Mouse (Mus musculus) intestine, embryonic 14.5 days (tissue): Measurements from ENCODE around the gene Spata2l. TPM values are rescaled to one million over a fixed set of nuclear protein-coding genes. Genes with fewer than 3 reads are reported as not detected.

Experiments used
- ATAC-seq: fragments of 200-750 bp; cut with Nextera tagmentation; replicated peaks from 2 replicates; pipeline ENCODE4 v1.8.0; 2017; ENCODE audit warnings: low read depth, moderate number of reproducible peaks, moderate TSS enrichment, moderate library complexity; ENCODE audit not compliant: low FRiP score, low TSS enrichment
- DNase-seq: peaks from one replicate; pipeline ENCODE4 v3.0.0-alpha.2; 2018; ENCODE audit warnings: low spot score
- H3K27ac ChIP-seq: fragments of 300-500 bp; sonication (generic); 2 replicates; pipeline ENCODE4 v1.5.1; 2014; ENCODE audit warnings: low read depth, mild to moderate bottlenecking, control low read depth
- H3K27me3 ChIP-seq: fragments of 300-500 bp; sonication (generic); replicated peaks from 2 replicates; pipeline ENCODE4 v1.6.1; 2014; ENCODE audit warnings: low read length, control low read depth; ENCODE audit not compliant: control insufficient read depth, insufficient read depth
- H3K36me3 ChIP-seq: fragments of 300-500 bp; sonication (generic); 2 replicates; pipeline ENCODE4 v1.6.1; 2014; ENCODE audit warnings: low read length, control low read depth; ENCODE audit not compliant: control insufficient read depth, insufficient read depth
- H3K4me1 ChIP-seq: fragments of 300-500 bp; sonication (generic); replicated peaks from 2 replicates; pipeline ENCODE4 v1.6.1; 2014; ENCODE audit warnings: low read length, control low read depth, mixed read lengths; ENCODE audit not compliant: control insufficient read depth, insufficient read depth
- H3K4me2 ChIP-seq: fragments of 300-500 bp; sonication (generic); 2 replicates; pipeline ENCODE4 v1.6.1; 2014; ENCODE audit warnings: low read length
- H3K4me3 ChIP-seq: fragments of 300-500 bp; sonication (generic); 2 replicates; pipeline ENCODE4 v1.5.1; 2014; ENCODE audit warnings: low read depth, low read length, control low read depth, mixed read lengths
- H3K9ac ChIP-seq: fragments of 300-500 bp; sonication (generic); 2 replicates; pipeline ENCODE4 v1.6.1; 2014; ENCODE audit warnings: mild to moderate bottlenecking, low read length
- H3K9me3 ChIP-seq: fragments of 300-500 bp; sonication (generic); 2 replicates; pipeline ENCODE4 v1.6.1; 2016; ENCODE audit warnings: low read length, control low read depth; ENCODE audit not compliant: control insufficient read depth
- WGBS: fragments of 180-500 bp; shearing (Covaris S2); extraction: QIAGEN DNeasy Blood & Tissue Kit; methylation state at CpG from one replicate; pipeline ENCODE4 v1.1.7; 2014; 5-methylcytosine and 5-hydroxymethylcytosine counted together
- polyA plus RNA-seq: library from polyadenylated mRNA; unstranded; fragments of >200 nt; fragmentation: Nextera tagmentation; extraction: Ambion mirVana; gene quantifications from 2 replicates; pipeline ENCODE4 v1.2.1, GENCODE M21; 2014

The Spata2l gene
- polyA plus RNA-seq, 1 experiment from 2014 or later = 3.7 TPM

DNA sequence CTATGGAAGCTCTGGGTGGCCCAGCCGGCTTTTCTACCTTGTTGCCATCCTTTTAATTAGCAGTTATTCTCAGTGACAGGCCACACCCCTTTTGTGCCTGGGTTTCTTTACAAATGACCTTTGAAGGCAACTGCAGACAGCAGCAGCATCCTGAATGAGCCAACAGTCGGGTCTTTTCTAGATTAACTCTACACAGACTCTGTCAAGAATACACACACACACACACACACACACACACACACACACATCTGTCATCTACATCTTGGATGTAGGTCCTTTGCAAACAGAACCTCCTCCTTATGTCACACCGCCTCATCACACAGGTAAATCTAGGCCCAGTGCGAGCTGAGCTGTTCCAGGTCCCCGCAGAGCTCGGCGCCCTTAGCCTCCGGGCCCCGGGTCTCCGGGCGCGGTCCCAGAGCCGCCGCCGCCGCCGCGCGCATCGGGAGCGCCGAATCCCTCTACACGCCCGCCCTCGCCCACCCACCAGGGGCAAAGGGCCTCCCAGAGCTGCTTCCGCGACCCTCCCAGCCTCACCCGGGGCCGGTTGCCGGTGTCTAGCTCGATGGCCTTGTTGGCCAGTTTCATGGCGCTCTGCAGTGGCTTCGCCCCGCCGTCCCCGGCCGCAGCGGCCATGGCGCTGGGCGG, 17.5 kb upstream of the Spata2l start:
- H3K27me3 ChIP-seq = no peaks in the 10 kb centered on the region
- H3K27ac ChIP-seq = peak overlapping the region; percentile 71
- peak overlapping the region; percentile 57 for H3K4me2 ChIP-seq
- DNase-seq (no peak), ATAC-seq (peak; percentile 33)
- H3K4me1 ChIP-seq = peaks cover 21% of the 10 kb centered on the region
- whole genome bisulfite sequencing = 1% methylated on average over 38 of the region's 40 CpGs
- H3K9ac ChIP-seq = peak overlapping the region; percentile 82
- H3K36me3 ChIP-seq = peaks cover 56% of the 10 kb centered on the region
- peak overlapping the region; percentile 98 for H3K4me3 ChIP-seq
- no peaks in the 10 kb centered on the region for H3K9me3 ChIP-seq

DNA sequence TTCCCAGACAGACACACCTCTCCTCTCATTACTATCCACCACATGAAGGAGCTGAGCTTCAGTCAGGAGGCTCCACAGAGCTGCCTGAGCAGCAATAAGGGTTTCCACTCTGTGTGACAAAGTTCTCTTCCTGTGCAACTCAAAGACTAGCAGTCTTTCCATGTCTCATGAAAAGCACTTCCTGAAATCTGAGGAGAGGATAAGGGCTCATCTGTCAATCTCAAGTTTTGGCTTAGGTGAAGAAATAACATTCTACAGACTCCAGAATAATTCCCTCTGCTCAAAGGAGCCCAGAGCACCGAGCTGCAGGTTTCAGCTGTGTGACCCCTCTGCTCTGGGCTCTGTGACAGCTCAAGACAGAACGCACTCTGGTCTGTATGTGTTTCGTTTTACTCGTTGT, 16.9 kb upstream of the Spata2l start:
- ATAC-seq (no peak), DNase-seq (no peak)
- Histone ChIP-seq H3K9me3 (no peaks in the 10 kb centered on the region), H3K4me2 (peak overlapping the region; percentile 57), H3K4me1 (peaks cover 21% of the 10 kb centered on the region), H3K27ac (no peak overlapping the region), H3K36me3 (peaks cover 56% of the 10 kb centered on the region), H3K4me3 (peak overlapping the region; percentile 98), H3K27me3 (no peaks in the 10 kb centered on the region), H3K9ac (peak overlapping the region; percentile 82; the same call in 1 of the 2 replicates)
- WGBS = 53% methylated on average over 4 of the region's 4 CpGs

- no peak overlapping the region for H3K27ac ChIP-seq
- WGBS = 94% methylated on average over 5 of the region's 5 CpGs
Observed at GRCm38 (mm10) chr8:123250940-123251339, 14.9 kb upstream of the Spata2l start.

GRCm38 (mm10) chr8:123248596-123248995, 12.6 kb upstream of the Spata2l start:
- Histone ChIP-seq H3K9ac (no peak overlapping the region), H3K27ac (no peak overlapping the region), H3K9me3 (no peaks in the 10 kb centered on the region), H3K36me3 (peaks cover 79% of the 10 kb centered on the region), H3K4me1 (peaks cover 11% of the 10 kb centered on the region), H3K4me2 (no peak overlapping the region), H3K27me3 (no peaks in the 10 kb centered on the region), H3K4me3 (no peak overlapping the region)
- WGBS = 93% methylated on average over 8 of the region's 8 CpGs
- ATAC-seq = no peak
- no peak for DNase-seq

More at GRCm38 (mm10) chr8:123250940-123251339, 14.9 kb upstream of the Spata2l start:
- Histone ChIP-seq H3K4me1 (peaks cover 21% of the 10 kb centered on the region), H3K9me3 (no peaks in the 10 kb centered on the region), H3K27me3 (no peaks in the 10 kb centered on the region), H3K9ac (no peak overlapping the region), H3K4me2 (no peak overlapping the region), H3K4me3 (no peak overlapping the region), H3K36me3 (peaks cover 58% of the 10 kb centered on the region)
- DNase-seq (no peak), ATAC-seq (no peak)

DNA sequence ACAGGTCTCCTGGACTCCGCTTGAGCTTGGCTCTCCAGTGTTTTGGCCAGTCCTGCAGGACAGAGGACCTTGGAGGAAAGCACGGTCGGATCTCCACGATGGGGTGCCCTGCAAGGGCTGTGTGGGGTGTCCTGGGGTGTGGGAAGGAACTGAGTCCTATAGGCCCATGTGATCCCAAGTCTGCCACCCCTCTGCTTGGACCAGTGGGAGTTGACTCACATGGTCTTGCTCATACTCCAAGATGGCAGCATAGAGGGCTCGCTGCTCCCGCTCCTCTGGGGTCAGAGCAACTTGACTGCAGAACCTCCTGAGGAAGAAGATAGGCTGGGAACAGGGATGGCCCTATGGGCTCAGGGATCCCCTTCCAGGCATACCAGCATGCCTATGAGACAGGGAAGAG, 11.7 kb upstream of the Spata2l start:
- Histone ChIP-seq H3K4me3 (no peak overlapping the region), H3K9me3 (no peaks in the 10 kb centered on the region), H3K27ac (no peak overlapping the region), H3K4me1 (peaks cover 4% of the 10 kb centered on the region; the same call in 1 of the 2 replicates), H3K36me3 (peaks cover 87% of the 10 kb centered on the region), H3K4me2 (no peak overlapping the region), H3K9ac (no peak overlapping the region), H3K27me3 (no peaks in the 10 kb centered on the region)
- no peak for DNase-seq
- 96% methylated on average over 6 of the region's 6 CpGs for WGBS
- no peak for ATAC-seq

DNA sequence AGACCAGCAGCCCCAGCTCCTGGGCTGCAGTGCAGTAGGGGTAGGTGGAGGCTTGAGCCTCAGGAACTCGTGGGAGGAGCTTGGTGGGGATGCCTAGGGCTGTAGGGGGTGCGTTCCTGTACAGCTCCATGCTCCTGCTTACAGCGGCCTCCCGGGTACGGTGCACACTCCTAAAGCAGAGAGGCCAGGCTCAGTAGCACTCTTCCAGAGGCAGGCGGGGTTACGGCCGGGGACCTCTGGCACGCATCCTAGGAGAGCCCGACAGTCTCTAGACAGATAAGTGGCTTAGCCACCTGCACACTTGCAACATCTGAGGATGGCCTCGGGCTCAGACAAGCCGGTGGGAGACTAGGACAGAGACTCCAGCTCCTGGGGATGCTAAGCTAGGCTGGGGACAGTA, 9.5 kb upstream of the Spata2l start:
- Histone ChIP-seq H3K9me3 (no peaks in the 10 kb centered on the region), H3K36me3 (peaks cover 80% of the 10 kb centered on the region), H3K9ac (no peak overlapping the region), H3K27me3 (no peaks in the 10 kb centered on the region), H3K4me1 (no peaks in the 10 kb centered on the region), H3K4me3 (no peak overlapping the region), H3K27ac (no peak overlapping the region), H3K4me2 (no peak overlapping the region)
- DNase-seq = no peak
- ATAC-seq = no peak
- WGBS = 85% methylated on average over 12 of the region's 12 CpGs

DNA sequence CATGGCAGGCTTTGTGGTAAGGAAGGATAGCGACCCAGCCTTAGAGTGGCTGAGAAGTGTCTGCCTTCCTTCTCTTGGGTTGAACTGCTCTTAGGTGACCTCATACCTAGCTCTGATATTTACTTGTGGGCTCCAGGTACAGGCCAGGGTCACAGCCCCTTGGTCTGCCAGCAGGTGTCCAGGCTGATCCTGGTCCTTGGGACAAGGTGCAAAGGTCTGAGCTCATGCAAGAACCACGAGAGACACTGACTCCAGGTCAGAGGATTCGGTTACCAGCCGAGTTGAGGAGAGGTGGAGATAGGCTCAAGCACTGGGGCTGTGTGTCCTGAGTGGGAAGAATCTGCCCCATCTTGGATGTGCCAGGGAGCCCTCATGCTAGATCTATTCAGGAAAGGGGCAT, 8.3 kb upstream of the Spata2l start:
- Histone ChIP-seq H3K4me2 (no peak overlapping the region), H3K27me3 (no peaks in the 10 kb centered on the region), H3K9ac (no peak overlapping the region), H3K36me3 (peaks cover 69% of the 10 kb centered on the region), H3K4me3 (no peak overlapping the region), H3K4me1 (no peaks in the 10 kb centered on the region), H3K9me3 (no peaks in the 10 kb centered on the region), H3K27ac (no peak overlapping the region)
- no peak for DNase-seq
- WGBS = 87% methylated on average over 4 of the region's 4 CpGs
- no peak for ATAC-seq

DNA sequence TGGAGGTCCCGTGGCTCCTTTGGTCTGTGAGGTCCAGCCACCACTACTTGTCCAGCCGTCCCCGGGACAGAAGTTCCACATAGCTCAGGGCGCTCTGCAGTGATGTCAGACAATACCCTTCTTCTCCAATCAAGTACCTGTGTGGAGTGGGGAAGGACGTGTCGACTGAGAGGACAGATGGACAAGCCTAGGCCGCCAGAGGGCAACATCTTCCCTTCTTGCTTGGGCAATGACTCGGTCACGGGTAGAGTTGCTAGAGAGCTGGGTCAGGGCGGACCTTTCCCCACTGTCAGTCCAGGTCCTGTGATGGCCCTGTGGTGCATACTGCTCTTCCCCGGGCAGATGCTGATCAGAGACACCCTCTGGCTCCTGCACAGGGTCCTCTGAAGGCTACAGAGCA, 7.0 kb upstream of the Spata2l start:
- Histone ChIP-seq H3K36me3 (peaks cover 56% of the 10 kb centered on the region), H3K27ac (no peak overlapping the region), H3K9me3 (no peaks in the 10 kb centered on the region), H3K4me3 (no peak overlapping the region), H3K4me2 (no peak overlapping the region), H3K9ac (no peak overlapping the region), H3K27me3 (no peaks in the 10 kb centered on the region), H3K4me1 (no peaks in the 10 kb centered on the region)
- no peak for ATAC-seq
- DNase-seq = no peak
- 68% methylated on average over 11 of the region's 11 CpGs for WGBS
